Mouse (Mus musculus) lung, postnatal 0 days (tissue): Measurements from ENCODE around the gene Ticrr. TPM values are rescaled to one million over a fixed set of nuclear protein-coding genes. Genes with fewer than 3 reads are reported as not detected.

ENCODE experiments used
- ATAC-seq: fragments of 200-750 bp; cut with Nextera tagmentation; 2 replicates; pipeline ENCODE4 v1.8.0; 2017; ENCODE audit warnings: moderate library complexity
- DNase-seq: peaks from one replicate; pipeline ENCODE4 v3.0.0-alpha.2; 2016; ENCODE audit warnings: low spot score
- H3K27ac ChIP-seq: fragments of 300-500 bp; sonication (generic); 2 replicates; pipeline ENCODE4 v1.5.1; 2014; ENCODE audit warnings: antibody characterized with exemption, mild to moderate bottlenecking, low read length, mixed read lengths
- H3K27me3 ChIP-seq: fragments of 300-500 bp; sonication (generic); replicated peaks from 2 replicates; pipeline ENCODE4 v1.6.1; 2014; ENCODE audit warnings: low read length, mixed read lengths; ENCODE audit not compliant: insufficient read depth
- H3K36me3 ChIP-seq: fragments of 300-500 bp; sonication (generic); 2 replicates; pipeline ENCODE4 v1.6.1; 2014; ENCODE audit warnings: low read length, mixed read lengths; ENCODE audit not compliant: insufficient read depth
- H3K4me1 ChIP-seq: fragments of 300-500 bp; sonication (generic); 2 replicates; pipeline ENCODE4 v1.6.1; 2014; ENCODE audit warnings: antibody characterized with exemption, low read depth, low read length, mixed read lengths; ENCODE audit not compliant: insufficient read depth
- H3K4me2 ChIP-seq: fragments of 300-500 bp; sonication (generic); replicated peaks from 2 replicates; pipeline ENCODE4 v1.6.1; 2014; ENCODE audit warnings: low read depth, mild to moderate bottlenecking, low read length, moderate library complexity, mixed read lengths
- H3K4me3 ChIP-seq: fragments of 300-500 bp; sonication (generic); 2 replicates; pipeline ENCODE4 v1.5.1; 2014; ENCODE audit warnings: low read depth, low read length
- H3K9ac ChIP-seq: fragments of 300-500 bp; sonication (generic); replicated peaks from 2 replicates; pipeline ENCODE4 v1.6.1; 2014; ENCODE audit warnings: low read depth, mild to moderate bottlenecking
- H3K9me3 ChIP-seq: fragments of 300-500 bp; sonication (generic); 2 replicates; pipeline ENCODE4 v1.6.1; 2016; ENCODE audit warnings: low read length, mixed read lengths
- CTCF ChIP-seq: IDR thresholded peaks from 2 replicates; pipeline ENCODE4 v1.5.1; 2016; ENCODE audit warnings: antibody characterized with exemption, mild to moderate bottlenecking
- EP300 ChIP-seq: IDR thresholded peaks from 2 replicates; pipeline ENCODE4 v1.6.1; 2016; ENCODE audit warnings: antibody characterized with exemption, mild to moderate bottlenecking, control low read depth
- WGBS: fragments of 180-500 bp; shearing (Covaris S2); extraction: QIAGEN DNeasy Blood & Tissue Kit; methylation state at CpG from one replicate; pipeline ENCODE4 v1.1.7; 2014; 5-methylcytosine and 5-hydroxymethylcytosine counted together
- polyA plus RNA-seq: library from polyadenylated mRNA; unstranded; fragments of >200 nt; fragmentation: Nextera tagmentation; extraction: Ambion mirVana; gene quantifications from 2 replicates; pipeline ENCODE4 v1.2.1, GENCODE M21; 2015

The Ticrr gene
- polyA plus RNA-seq, 1 experiment from 2014 or later: 0.35 TPM

DNA sequence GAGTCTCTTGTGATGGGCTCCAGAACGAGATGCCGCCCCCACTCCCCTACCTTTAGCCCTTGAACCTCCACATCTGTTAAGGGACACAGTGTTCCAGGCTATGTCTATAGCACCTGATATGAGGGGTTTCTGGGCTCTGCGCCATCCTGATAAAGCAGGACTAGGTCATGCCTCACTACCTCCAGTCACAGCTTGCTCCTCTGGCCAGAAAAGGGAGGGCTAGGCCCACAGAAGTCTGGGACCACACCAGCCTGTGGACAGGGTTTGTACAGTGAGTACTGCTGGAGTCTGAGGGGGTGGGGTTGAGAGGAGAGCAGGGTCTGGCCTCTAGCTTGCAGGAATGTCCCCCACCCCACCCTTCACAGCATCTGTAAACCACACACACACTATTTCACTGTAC, 12.8 kb upstream of the Ticrr start:
- Histone ChIP-seq H3K9ac (no peak overlapping the region), H3K4me2 (no peak overlapping the region), H3K27me3 (no peaks in the 10 kb centered on the region), H3K27ac (no peak overlapping the region), H3K36me3 (no peaks in the 10 kb centered on the region), H3K9me3 (no peaks in the 10 kb centered on the region), H3K4me3 (no peak overlapping the region), H3K4me1 (no peaks in the 10 kb centered on the region)
- DNase-seq: no peak
- 85% methylated on average over 3 of the region's 3 CpGs for WGBS
- no peak for ATAC-seq
- TF ChIP-seq EP300: no peak
- no peak for TF ChIP-seq CTCF

- DNase-seq (peak; percentile 55), ATAC-seq (no peak)
- Histone ChIP-seq H3K4me2 (no peak overlapping the region), H3K36me3 (no peaks in the 10 kb centered on the region), H3K27ac (no peak overlapping the region), H3K9me3 (no peaks in the 10 kb centered on the region), H3K4me1 (no peaks in the 10 kb centered on the region), H3K9ac (no peak overlapping the region), H3K27me3 (no peaks in the 10 kb centered on the region), H3K4me3 (no peak overlapping the region)
- 5% methylated on average over 3 of the region's 3 CpGs for WGBS
- TF ChIP-seq EP300 (no peak), CTCF (peak; percentile 78)
Measured at GRCm38 (mm10) chr7:79649005-79649404, 11.0 kb upstream of the Ticrr start.

- TF ChIP-seq CTCF (no peak), EP300 (no peak)
Measured at GRCm38 (mm10) chr7:79654185-79654584, 5.8 kb upstream of the Ticrr start.

DNA sequence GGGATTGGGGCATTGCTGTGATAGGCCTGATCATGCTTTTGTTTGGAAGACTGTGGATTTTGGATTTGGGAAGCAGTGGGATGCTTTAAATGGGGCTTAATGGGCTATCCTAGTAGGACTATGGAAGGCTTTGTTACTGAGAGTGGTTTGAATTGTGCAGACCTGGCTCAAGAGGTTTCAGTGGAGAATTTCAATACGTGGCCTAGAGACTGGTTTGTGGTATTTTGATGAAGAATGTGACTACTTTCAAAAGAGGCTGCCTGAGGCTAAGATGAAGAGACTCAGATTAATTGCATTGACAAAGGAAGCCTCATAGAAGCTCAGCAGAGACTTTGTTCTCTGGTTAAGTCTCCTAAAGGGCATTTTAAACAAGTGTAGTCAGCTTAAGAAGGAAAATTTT, 5.4 kb upstream of the Ticrr start:
- DNase-seq: no peak
- H3K27me3 ChIP-seq: no peaks in the 10 kb centered on the region
- no peak overlapping the region for H3K9ac ChIP-seq
- no peak for ATAC-seq
- H3K4me1 ChIP-seq: no peaks in the 10 kb centered on the region
- no peak overlapping the region for H3K4me3 ChIP-seq
- no peak overlapping the region for H3K27ac ChIP-seq
- H3K36me3 ChIP-seq: no peaks in the 10 kb centered on the region
- 38% methylated on average over 1 of the region's 1 CpGs for WGBS
- H3K9me3 ChIP-seq: no peaks in the 10 kb centered on the region
- TF ChIP-seq CTCF: no peak
- TF ChIP-seq EP300: no peak
- no peak overlapping the region for H3K4me2 ChIP-seq

More at GRCm38 (mm10) chr7:79654185-79654584, 5.8 kb upstream of the Ticrr start:
- H3K9me3 ChIP-seq: no peaks in the 10 kb centered on the region
- H3K4me3 ChIP-seq: no peak overlapping the region
- no peaks in the 10 kb centered on the region for H3K36me3 ChIP-seq
- ATAC-seq: no peak
- DNase-seq: no peak
- H3K9ac ChIP-seq: no peak overlapping the region
- WGBS: 70% methylated on average over 1 of the region's 1 CpGs
- no peak overlapping the region for H3K27ac ChIP-seq
- no peaks in the 10 kb centered on the region for H3K27me3 ChIP-seq
- H3K4me1 ChIP-seq: no peaks in the 10 kb centered on the region
- no peak overlapping the region for H3K4me2 ChIP-seq

DNA sequence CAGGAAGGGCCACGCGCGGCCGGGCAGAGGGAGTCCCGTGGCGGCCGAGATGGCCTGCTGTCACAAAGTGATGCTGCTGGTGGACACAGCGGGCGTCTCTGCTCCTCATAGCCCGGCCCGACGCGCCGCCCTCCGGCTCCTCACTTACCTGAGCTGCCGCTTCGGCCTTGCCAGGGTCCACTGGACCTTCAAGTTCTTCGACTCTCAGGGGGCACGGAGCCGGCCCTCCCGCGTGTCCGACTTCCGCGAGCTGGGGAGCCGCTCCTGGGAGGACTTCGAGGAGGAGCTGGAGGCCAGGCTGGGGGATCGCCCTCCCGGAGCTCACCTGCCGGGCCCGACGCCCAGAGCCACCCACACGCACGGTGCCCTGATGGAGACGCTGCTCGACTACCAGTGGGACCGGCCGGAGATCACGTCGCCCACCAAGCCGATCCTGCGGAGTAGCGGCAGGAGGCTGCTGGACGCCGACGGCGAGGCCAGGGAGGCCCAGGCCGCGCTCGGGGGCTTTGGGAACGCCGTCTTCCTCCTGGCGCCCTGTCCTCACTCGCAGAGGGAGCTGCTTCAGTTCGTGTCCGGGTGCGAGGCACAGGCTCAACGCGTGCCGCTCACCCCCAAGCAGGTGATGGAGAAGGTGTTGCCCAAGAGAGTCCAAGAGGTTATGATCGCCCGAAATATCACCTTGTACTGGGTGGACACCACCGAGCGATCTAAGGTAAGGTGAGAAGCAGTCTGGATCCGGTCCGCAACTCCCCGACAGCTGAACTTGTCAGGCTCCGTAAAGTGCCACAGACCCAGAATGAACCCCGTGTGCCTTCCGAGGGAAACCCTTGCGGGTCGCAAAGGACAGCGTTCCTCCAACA, 525 bp downstream of the Ticrr start:
- Histone ChIP-seq H3K9ac (peak overlapping the region; percentile 39), H3K27me3 (no peaks in the 10 kb centered on the region), H3K27ac (no peak overlapping the region), H3K36me3 (no peaks in the 10 kb centered on the region), H3K9me3 (no peaks in the 10 kb centered on the region), H3K4me2 (peak overlapping the region; percentile 100), H3K4me1 (no peaks in the 10 kb centered on the region), H3K4me3 (peak overlapping the region; percentile 59)
- ATAC-seq (peak; percentile 11), DNase-seq (no peak)
- 1% methylated on average over 63 of the region's 73 CpGs for WGBS
- TF ChIP-seq EP300: no peak
- no peak for TF ChIP-seq CTCF

GRCm38 (mm10) chr7:79661253-79661890, 1.4 kb downstream of the Ticrr start:
- Histone ChIP-seq H3K9me3 (no peaks in the 10 kb centered on the region), H3K36me3 (no peaks in the 10 kb centered on the region), H3K4me2 (peak overlapping the region; percentile 100), H3K4me1 (no peaks in the 10 kb centered on the region), H3K9ac (peak overlapping the region; percentile 39; the same call in 1 of the 2 replicates), H3K27me3 (no peaks in the 10 kb centered on the region), H3K27ac (no peak overlapping the region), H3K4me3 (peak overlapping the region; percentile 59)
- ATAC-seq (no peak), DNase-seq (no peak)
- WGBS: 5% methylated on average over 5 of the region's 5 CpGs
- TF ChIP-seq CTCF (no peak), EP300 (no peak)
